Mouse (Mus musculus): ENCODE results near the gene Steap1. TPM values are rescaled to one million over a fixed set of nuclear protein-coding genes. Genes with fewer than 3 reads are reported as not detected.

Gene Steap1
- 43.3 and 45.6 TPM in 2 replicates for total RNA-seq (2012; rRNA removed)

DNA sequence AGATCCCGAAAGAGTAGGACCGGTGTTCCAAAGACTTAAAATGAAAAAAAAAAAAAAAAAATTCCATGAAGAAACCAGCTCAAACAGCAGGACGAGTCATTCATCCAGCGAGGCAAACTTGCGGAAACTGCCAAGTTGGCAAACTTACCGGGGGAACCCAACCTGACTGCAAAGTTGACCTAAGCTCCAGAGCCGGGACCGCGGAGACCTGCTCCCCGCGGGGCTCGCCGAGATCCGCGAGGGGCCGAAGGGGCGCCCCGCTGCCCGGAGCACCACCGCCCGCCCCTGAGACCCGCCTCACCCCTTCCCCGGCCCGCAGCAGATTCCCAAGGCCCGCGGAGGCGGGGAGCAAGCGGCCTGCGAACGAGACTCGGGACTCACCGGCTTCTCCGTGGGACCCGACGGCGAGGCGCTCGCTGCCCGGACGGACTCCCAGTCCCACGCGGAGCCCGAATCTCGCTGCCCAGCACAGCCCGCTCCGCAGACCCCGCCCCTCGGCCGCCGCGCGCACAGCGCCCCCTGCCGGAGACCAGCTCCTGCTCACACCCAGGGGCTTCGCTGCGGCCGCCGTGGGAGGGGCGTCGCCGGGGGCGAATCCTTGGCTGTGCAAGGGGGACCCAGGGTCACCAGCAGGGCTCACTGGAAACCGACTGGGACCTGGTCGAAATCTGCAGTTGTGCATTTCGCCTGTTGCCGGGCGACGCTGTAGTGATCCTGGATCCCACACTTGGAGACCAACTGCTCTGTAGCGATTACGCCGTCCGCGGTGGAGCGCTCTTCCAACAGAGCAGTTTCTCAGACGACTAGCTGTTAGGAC is at the start of gene Steap1:
Gene Steap1 (minus strand): TSS at position 461 of the 817 bp plus-strand sequence.
- peak within 1 kb of the TSS; percentile 70 to 79 for H3K4me3 ChIP-seq (ENCODE audit: insufficient read depth in 1 of 2, low read depth in 1 of 2, low read length in 2 of 2, poor library complexity in 1 of 2, severe bottlenecking in 1 of 2)
- no peaks in the 10 kb centered on the region for H3K9me3 ChIP-seq (ENCODE audit: control insufficient read depth, insufficient read depth, low read depth, low read length)
- in situ Hi-C loops (cut with MboI; ENCODE audit: low sequenced_read_pairs in 2 of 2, unreplicated experiment in 2 of 2), result no loop called here
- peak within 1 kb of the TSS; percentile 77 for H3K9ac ChIP-seq (ENCODE audit: insufficient read depth, low read depth, low read length, poor library complexity, severe bottlenecking)
- H3K36me3 ChIP-seq (ENCODE audit: control insufficient read depth, insufficient read depth, low read length, poor library complexity, severe bottlenecking), result no peaks in the 10 kb centered on the region
- no peak for TF ChIP-seq CHD2 (IDR thresholded peaks at IDR 0.05; ENCODE audit: low read depth, low read length)
- TF ChIP-seq HCFC1 (IDR thresholded peaks at IDR 0.05; ENCODE audit: borderline replicate concordance, insufficient read depth, low read length), result no peak
- TF ChIP-seq ZC3H11A (IDR thresholded peaks at IDR 0.05; ENCODE audit: borderline replicate concordance, low read depth, low read length), result peak; percentile 38; the same call in 1 of the 2 replicates
- TF ChIP-seq MAFK (IDR thresholded peaks at IDR 0.05; ENCODE audit: insufficient read depth, low read depth, low read length), result 0 out of 2 replicates have a peak, but pooled peaks have one; percentile 9
- peak; percentile 66; the same call in 1 of the 2 replicates for TF ChIP-seq ZNF384 (IDR thresholded peaks at IDR 0.05; ENCODE audit: low read depth, low read length)
- no peak within 1 kb of the TSS for H3K27ac ChIP-seq (ENCODE audit: insufficient read depth, low read depth, low read length, poor library complexity, severe bottlenecking)
- DNase-seq (ENCODE audit: low read depth, low spot score), result peak; percentile 66
- no peaks in the 10 kb centered on the region for H3K4me1 ChIP-seq (ENCODE audit: control insufficient read depth in 2 of 2, insufficient read depth in 2 of 2, low read length in 2 of 2, poor library complexity in 1 of 2)

DNA sequence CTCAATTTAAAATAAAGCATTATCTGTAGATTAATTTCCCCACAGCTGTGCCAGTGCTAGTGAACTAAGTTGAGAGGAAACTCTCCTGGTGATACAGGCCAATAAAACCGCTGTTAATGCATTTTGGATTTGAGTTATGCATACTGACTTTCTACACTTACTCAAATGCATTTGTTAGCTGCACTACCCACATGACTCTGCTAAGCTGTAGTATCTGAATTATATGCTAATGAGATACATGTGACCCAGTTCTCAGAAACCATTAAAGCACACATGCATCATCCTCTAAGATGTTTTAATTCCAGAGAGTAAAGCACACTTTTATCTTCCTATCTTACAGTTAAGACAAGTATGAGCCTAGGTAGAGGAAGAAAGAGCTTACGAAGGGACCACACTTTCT is 38.0 kb upstream of the Steap1 start:
- no peak for DNase-seq (ENCODE audit: low read depth, low spot score)
- Histone ChIP-seq H3K9ac (ENCODE audit: insufficient read depth, low read depth, low read length, poor library complexity, severe bottlenecking) (no peak overlapping the region), H3K4me1 (ENCODE audit: control insufficient read depth in 2 of 2, insufficient read depth in 2 of 2, low read length in 2 of 2, poor library complexity in 1 of 2) (no peaks in the 10 kb centered on the region), H3K9me3 (ENCODE audit: control insufficient read depth, insufficient read depth, low read depth, low read length) (no peaks in the 10 kb centered on the region), H3K27ac (ENCODE audit: insufficient read depth, low read depth, low read length, poor library complexity, severe bottlenecking) (no peak overlapping the region), H3K36me3 (ENCODE audit: control insufficient read depth, insufficient read depth, low read length, poor library complexity, severe bottlenecking) (no peaks in the 10 kb centered on the region), H3K4me3 (ENCODE audit: insufficient read depth in 1 of 2, low read depth in 1 of 2, low read length in 2 of 2, poor library complexity in 1 of 2, severe bottlenecking in 1 of 2) (no peak overlapping the region)
- in situ Hi-C loops (cut with MboI; ENCODE audit: low sequenced_read_pairs in 2 of 2, unreplicated experiment in 2 of 2), result no loop called here
- TF ChIP-seq HCFC1 (IDR thresholded peaks at IDR 0.05; ENCODE audit: borderline replicate concordance, insufficient read depth, low read length) (no peak), MAFK (IDR thresholded peaks at IDR 0.05; ENCODE audit: insufficient read depth, low read depth, low read length) (no peak)

DNA sequence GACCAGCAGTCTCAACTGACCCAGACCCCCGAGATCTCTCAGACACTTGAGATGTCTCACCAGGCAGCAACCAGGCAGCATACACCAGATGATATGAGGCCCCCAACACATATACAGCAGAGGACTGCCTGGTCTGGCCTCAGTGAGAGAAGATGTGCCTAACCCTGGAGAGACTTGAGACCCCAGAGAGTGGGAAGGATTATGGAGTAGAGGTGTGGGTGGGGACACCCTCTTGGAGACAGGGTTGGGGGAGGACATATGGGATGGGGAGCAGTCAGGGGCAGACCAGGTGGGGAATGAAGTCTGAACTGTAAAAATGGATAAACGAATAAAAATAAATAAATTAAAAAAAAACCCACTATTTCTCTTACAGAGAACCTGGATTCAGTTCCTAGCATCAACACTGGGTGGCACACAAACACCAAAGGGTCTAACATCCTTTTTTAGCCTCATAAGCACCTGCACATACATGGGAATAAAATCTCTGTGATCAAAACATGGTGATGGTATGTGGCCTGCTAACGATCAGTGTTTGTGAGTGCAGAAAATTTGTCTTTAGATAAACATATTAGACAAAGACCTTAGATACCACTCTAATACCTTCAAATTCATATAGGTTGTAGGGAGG is 7.4 kb upstream of the Steap1 start:
- no peaks in the 10 kb centered on the region for H3K4me1 ChIP-seq (ENCODE audit: control insufficient read depth in 2 of 2, insufficient read depth in 2 of 2, low read length in 2 of 2, poor library complexity in 1 of 2)
- in situ Hi-C loops (cut with MboI; ENCODE audit: low sequenced_read_pairs in 2 of 2, unreplicated experiment in 2 of 2), result loop anchor here (10.0 kb wide), 2 partner anchors 112 to 262 kb away; no protein-coding TSS in a partner anchor
- H3K9ac ChIP-seq (ENCODE audit: insufficient read depth, low read depth, low read length, poor library complexity, severe bottlenecking), result no peak overlapping the region
- no peak overlapping the region for H3K4me3 ChIP-seq (ENCODE audit: insufficient read depth in 1 of 2, low read depth in 1 of 2, low read length in 2 of 2, poor library complexity in 1 of 2, severe bottlenecking in 1 of 2)
- H3K36me3 ChIP-seq (ENCODE audit: control insufficient read depth, insufficient read depth, low read length, poor library complexity, severe bottlenecking), result no peaks in the 10 kb centered on the region
- no peak overlapping the region for H3K27ac ChIP-seq (ENCODE audit: insufficient read depth, low read depth, low read length, poor library complexity, severe bottlenecking)
- H3K9me3 ChIP-seq (ENCODE audit: control insufficient read depth, insufficient read depth, low read depth, low read length), result no peaks in the 10 kb centered on the region
- TF ChIP-seq CHD2 (IDR thresholded peaks at IDR 0.05; ENCODE audit: low read depth, low read length), result no peak
- TF ChIP-seq MAFK (IDR thresholded peaks at IDR 0.05; ENCODE audit: insufficient read depth, low read depth, low read length), result no peak
- no peak for TF ChIP-seq ZC3H11A (IDR thresholded peaks at IDR 0.05; ENCODE audit: borderline replicate concordance, low read depth, low read length)
- no peak for TF ChIP-seq ZNF384 (IDR thresholded peaks at IDR 0.05; ENCODE audit: low read depth, low read length)
- TF ChIP-seq HCFC1 (IDR thresholded peaks at IDR 0.05; ENCODE audit: borderline replicate concordance, insufficient read depth, low read length), result no peak
- DNase-seq (ENCODE audit: low read depth, low spot score), result no peak

DNA sequence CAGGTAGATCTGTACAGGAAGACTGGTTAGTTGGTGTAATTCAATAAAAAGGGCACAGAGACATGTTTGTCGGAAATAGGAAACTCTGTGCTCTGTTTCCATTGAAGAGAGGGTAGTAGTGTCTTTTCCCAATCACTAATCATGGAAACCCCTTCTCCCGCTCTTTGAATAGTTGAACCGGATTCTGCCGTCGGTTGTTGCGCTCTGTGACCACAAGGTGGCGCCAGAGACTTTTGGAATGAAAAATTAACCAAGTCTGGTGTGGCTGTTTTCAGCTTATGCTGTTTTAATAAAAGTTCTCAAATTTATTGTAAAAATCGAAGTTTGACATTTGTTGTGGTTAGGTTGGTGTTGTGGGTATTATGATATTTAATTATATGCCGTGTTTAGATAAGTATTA is 5.9 kb upstream of the Steap1 start:
- in situ Hi-C loops (cut with MboI; ENCODE audit: low sequenced_read_pairs in 2 of 2, unreplicated experiment in 2 of 2), result loop anchor here (10.0 kb wide), 2 partner anchors 110 to 260 kb away; no protein-coding TSS in a partner anchor
- Histone ChIP-seq H3K27ac (ENCODE audit: insufficient read depth, low read depth, low read length, poor library complexity, severe bottlenecking) (no peak overlapping the region), H3K4me3 (ENCODE audit: insufficient read depth in 1 of 2, low read depth in 1 of 2, low read length in 2 of 2, poor library complexity in 1 of 2, severe bottlenecking in 1 of 2) (no peak overlapping the region), H3K9me3 (ENCODE audit: control insufficient read depth, insufficient read depth, low read depth, low read length) (no peaks in the 10 kb centered on the region), H3K36me3 (ENCODE audit: control insufficient read depth, insufficient read depth, low read length, poor library complexity, severe bottlenecking) (no peaks in the 10 kb centered on the region), H3K9ac (ENCODE audit: insufficient read depth, low read depth, low read length, poor library complexity, severe bottlenecking) (no peak overlapping the region), H3K4me1 (ENCODE audit: control insufficient read depth in 2 of 2, insufficient read depth in 2 of 2, low read length in 2 of 2, poor library complexity in 1 of 2) (no peaks in the 10 kb centered on the region)
- peak; percentile 46 for DNase-seq (ENCODE audit: low read depth, low spot score)
- TF ChIP-seq HCFC1 (IDR thresholded peaks at IDR 0.05; ENCODE audit: borderline replicate concordance, insufficient read depth, low read length) (no peak), ZC3H11A (IDR thresholded peaks at IDR 0.05; ENCODE audit: borderline replicate concordance, low read depth, low read length) (peak; percentile 92)

Measured in ES-E14 (cell line).